Mouse (Mus musculus): Measurements from ENCODE around the gene Gatb.

DNA sequence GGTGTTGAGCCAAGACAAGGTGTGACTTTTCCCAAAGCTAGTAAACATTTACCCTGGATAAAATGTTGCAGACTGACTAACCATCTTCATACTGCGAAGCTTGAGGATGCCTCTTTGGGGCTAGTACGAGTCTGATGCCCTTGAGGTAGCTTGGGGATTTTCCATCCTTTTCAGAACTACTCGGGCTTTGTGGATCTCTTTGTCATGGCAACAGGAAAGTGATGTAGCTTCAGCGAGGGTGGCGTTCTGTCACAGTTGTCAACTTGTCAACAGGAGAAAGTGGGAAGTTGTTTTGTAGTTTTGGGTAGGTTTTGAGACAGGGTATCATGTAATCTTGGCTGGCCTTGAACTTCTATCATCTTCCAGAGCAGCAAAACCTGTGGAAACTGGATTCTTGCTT, 45.4 kb downstream of the Gatb start:
- TF ChIP-seq GATA1 (IDR thresholded peaks at IDR 0.05; ENCODE audit: borderline replicate concordance, low read length) (no peak), FLI1 (IDR thresholded peaks at IDR 0.05; ENCODE audit: low read length) (no peak)
